Mouse (Mus musculus): ENCODE measurements around the gene Itgb7. TPM values are rescaled to one million over a fixed set of nuclear protein-coding genes. Genes with fewer than 3 reads are reported as not detected.
A peak's percentile ranks its signal among the peaks of the same experiment; 100 is the strongest.
"Not testable (repeated sequence)": the region's sequence is repeated elsewhere in the genome, so short reads cannot be mapped to it uniquely, and the experiment has no call there.

The Itgb7 gene
- total RNA-seq, 2 experiments from 2014 or later, result 0.99 to 1.2 TPM

- DNase-seq (ENCODE audit: low spot score in 2 of 2), result no peak
- intact Hi-C loops (cut with DNase I), result no loop called here
Measured at GRCm38 (mm10) chr15:102235371-102236027, 3.8 kb upstream of the Itgb7 start.

- DNase-seq (ENCODE audit: low spot score in 2 of 2), result no peak
- intact Hi-C loops (cut with DNase I), result no loop called here
Measured at GRCm38 (mm10) chr15:102233896-102234295, 2.2 kb upstream of the Itgb7 start.

- no peak for DNase-seq (ENCODE audit: low spot score in 2 of 2)
- intact Hi-C loops (cut with DNase I), result no loop called here
Measured at GRCm38 (mm10) chr15:102232764-102233163, 1.0 kb upstream of the Itgb7 start.

GRCm38 (mm10) chr15:102230408-102231321 lies 1.1 kb downstream of the Itgb7 start:
- no peak for DNase-seq (ENCODE audit: low spot score in 2 of 2)
- intact Hi-C loops (cut with DNase I), result no loop called here

GRCm38 (mm10) chr15:102225619-102226018 lies 6.1 kb downstream of the Itgb7 start:
- intact Hi-C loops (cut with DNase I); DNase-seq (ENCODE audit: low spot score in 2 of 2): not testable (repeated sequence)

- intact Hi-C loops (cut with DNase I), result loop anchor here (1.0 to 5.0 kb wide), 2 partner anchors 47 to 118 kb away; no protein-coding TSS in a partner anchor
- no peak for DNase-seq (ENCODE audit: low spot score in 2 of 2)
Measured at GRCm38 (mm10) chr15:102224992-102225617, 6.6 kb downstream of the Itgb7 start.

- intact Hi-C loops (cut with DNase I), result loop anchor here (1.0 to 5.0 kb wide), 2 partner anchors 46 to 117 kb away; no protein-coding TSS in a partner anchor
- DNase-seq (ENCODE audit: low spot score in 2 of 2), result peak; percentile 80 to 81
Measured at GRCm38 (mm10) chr15:102224186-102224991, 7.4 kb downstream of the Itgb7 start.

- intact Hi-C loops (cut with DNase I), result loop anchor here (5.0 kb wide), 1 partner anchor 115 kb away; no protein-coding TSS in a partner anchor
- DNase-seq (ENCODE audit: low spot score in 2 of 2), result peak in 1 of 2 experiments; percentile 71
Measured at GRCm38 (mm10) chr15:102222386-102222785, 9.4 kb downstream of the Itgb7 start.

- DNase-seq (ENCODE audit: low spot score in 2 of 2), result no peak
- intact Hi-C loops (cut with DNase I), result no loop called here
Measured at GRCm38 (mm10) chr15:102217325-102217724, 14.4 kb downstream of the Itgb7 start.

- intact Hi-C loops (cut with DNase I), result no loop called here
- DNase-seq (ENCODE audit: low spot score in 2 of 2), result no peak
Measured at GRCm38 (mm10) chr15:102216459-102217228, 15.1 kb downstream of the Itgb7 start.

- intact Hi-C loops (cut with DNase I), result no loop called here
- DNase-seq (ENCODE audit: low spot score in 2 of 2), result no peak
Measured at GRCm38 (mm10) chr15:102215624-102216023, 16.1 kb downstream of the Itgb7 start.

- no peak for DNase-seq (ENCODE audit: low spot score in 2 of 2)
- intact Hi-C loops (cut with DNase I), result no loop called here
Measured at GRCm38 (mm10) chr15:102214132-102214531, 17.6 kb downstream of the Itgb7 start.

- no peak for DNase-seq (ENCODE audit: low spot score in 2 of 2)
- intact Hi-C loops (cut with DNase I), result no loop called here
Measured at GRCm38 (mm10) chr15:102211895-102212294, 19.8 kb downstream of the Itgb7 start.

GRCm38 (mm10) chr15:102210816-102211215 lies 20.9 kb downstream of the Itgb7 start:
- intact Hi-C loops (cut with DNase I), result no loop called here
- DNase-seq (ENCODE audit: low spot score in 2 of 2), result no peak

GRCm38 (mm10) chr15:102209114-102209513 lies 22.6 kb downstream of the Itgb7 start:
- intact Hi-C loops (cut with DNase I), result no loop called here
- no peak for DNase-seq (ENCODE audit: low spot score in 2 of 2)

GRCm38 (mm10) chr15:102208092-102208561 lies 23.6 kb downstream of the Itgb7 start:
- no peak for DNase-seq (ENCODE audit: low spot score in 2 of 2)
- intact Hi-C loops (cut with DNase I), result no loop called here

GRCm38 (mm10) chr15:102207351-102207750 lies 24.4 kb downstream of the Itgb7 start:
- DNase-seq (ENCODE audit: low spot score in 2 of 2), result no peak
- intact Hi-C loops (cut with DNase I), result no loop called here

GRCm38 (mm10) chr15:102205779-102206178 lies 26.0 kb downstream of the Itgb7 start:
- intact Hi-C loops (cut with DNase I), result no loop called here

More at GRCm38 (mm10) chr15:102205779-102206178, 26.0 kb downstream of the Itgb7 start:
- peak; percentile 62 to 67 for DNase-seq (ENCODE audit: low spot score in 2 of 2)
